Mouse (Mus musculus) kidney, adult 8-10 months (tissue): ENCODE results near the gene Paxbp1.

ENCODE experiments used
- DNase-seq, 2 experiments: peaks; one replicate each; pipeline ENCODE4 v3.0.0; 2022

Gene Paxbp1

DNA sequence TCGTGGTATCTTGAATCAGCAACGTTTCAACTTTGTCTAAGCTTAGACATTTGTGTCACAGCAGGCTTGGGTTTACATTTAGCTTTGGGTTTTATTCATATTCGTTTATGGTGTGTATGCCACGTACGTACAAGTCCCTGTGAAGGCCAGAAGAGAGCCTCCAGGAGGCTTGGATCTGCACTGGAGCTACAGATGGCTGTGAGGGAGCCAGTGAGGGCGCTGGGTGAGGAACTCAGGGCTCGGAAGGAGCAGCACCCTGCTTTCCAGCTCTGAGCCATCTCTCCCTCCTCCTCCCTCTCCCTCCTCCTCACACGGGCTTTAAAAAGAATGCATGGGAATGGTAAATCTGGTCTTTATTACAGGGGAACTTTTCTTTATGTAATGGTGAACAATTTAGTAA, 9.3 kb upstream of the Paxbp1 start:
- DNase-seq, result no peak

DNA sequence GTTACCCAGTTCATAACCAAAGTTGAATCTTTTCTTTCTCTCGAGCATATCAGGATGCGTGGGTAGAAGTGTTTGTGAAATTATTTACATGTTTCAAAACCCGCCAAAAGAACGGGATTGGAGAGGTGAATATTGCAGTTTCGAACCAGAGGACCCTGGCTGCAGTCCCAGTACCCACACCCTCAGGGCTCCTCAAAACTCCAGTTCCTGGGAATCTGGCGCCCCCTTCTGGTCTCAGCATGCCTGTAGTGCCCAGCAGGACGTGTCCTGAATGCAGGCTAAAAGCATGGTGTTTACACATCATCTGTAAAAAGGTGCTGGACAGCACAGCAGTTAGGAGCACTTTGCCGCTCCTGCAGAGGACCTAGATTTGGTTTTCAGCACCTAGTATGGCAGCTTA, 1.2 kb upstream of the Paxbp1 start:
- DNase-seq, result peak in 1 of 2 experiments; percentile 37

DNA sequence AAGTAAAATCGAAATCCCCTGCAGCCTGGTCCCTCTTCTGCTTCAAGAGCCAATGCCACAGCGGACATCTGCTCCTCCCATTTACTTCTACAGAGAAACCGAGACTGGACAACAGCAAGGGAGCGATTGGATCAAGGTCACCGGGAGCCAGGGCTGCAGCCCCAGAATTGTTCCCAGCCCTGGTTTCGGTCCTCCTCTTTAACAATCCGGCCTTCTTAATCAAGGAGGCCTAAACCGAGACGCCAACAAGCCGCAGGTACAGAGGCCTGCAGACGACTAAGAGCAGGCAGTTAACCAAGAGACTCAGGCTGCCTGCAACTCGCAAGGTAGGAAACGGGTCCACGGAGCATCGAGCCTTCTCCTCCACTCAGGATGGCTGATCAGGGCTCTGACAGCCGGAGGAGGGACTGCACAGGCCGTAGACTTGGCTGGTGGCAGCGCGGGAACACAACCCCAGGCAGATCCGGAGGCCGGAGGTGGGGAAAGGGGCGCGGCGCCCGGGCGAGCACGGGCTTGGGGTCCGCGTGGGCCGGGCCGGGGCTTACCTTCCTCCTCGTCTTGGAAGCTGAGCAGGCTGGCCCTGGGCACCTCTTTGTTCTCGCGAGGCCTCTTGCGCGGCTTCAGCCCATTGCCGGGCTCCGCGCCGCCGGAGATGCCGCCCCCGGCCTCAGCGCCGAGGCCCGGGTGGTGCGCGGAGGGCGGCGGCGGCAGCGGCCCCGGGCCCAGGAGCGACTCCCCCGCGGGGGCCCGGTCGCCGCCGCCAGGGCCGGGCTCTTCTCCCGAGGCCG, 688 bp downstream of the Paxbp1 start:
- DNase-seq, result peak; percentile 38 to 46

DNA sequence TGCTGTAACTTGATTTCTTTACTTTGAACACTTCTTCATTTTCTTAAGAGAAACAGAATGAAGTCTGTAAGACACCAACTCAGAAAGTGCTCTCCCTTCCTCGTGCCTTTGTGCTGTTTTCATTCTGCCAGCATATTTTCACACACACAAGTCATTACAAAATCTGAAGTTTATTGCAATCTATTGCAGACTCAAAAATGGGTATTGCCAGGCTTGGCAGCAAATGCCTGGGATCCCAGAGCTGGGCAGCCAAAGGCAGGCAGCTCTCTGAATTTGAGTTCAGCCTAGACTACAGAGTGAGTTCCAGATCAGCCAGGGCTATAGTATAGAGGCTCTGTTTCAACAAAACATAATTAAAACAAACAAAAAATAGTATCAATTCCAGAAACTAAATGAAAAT, 1.7 kb downstream of the Paxbp1 start:
- no peak for DNase-seq

DNA sequence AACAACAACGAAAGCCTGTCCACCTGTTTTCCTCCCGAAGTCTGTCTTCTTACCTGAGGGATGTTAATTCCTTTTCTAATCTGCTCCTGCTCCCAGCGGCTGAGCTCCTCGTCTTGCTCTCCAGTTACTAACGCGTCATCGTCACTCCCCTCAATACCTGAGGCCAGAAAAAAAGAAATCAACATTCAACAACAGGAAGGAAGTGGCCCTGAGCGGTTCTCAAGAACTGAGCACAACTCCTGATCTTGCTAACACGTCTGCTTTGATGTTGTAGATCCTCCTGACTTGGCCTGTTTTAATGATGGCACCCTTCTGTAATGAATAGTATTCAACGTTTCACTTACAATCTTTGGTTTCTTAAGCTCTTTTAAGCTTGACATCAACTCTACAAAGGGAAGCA, 8.5 kb downstream of the Paxbp1 start:
- DNase-seq, result no peak

DNA sequence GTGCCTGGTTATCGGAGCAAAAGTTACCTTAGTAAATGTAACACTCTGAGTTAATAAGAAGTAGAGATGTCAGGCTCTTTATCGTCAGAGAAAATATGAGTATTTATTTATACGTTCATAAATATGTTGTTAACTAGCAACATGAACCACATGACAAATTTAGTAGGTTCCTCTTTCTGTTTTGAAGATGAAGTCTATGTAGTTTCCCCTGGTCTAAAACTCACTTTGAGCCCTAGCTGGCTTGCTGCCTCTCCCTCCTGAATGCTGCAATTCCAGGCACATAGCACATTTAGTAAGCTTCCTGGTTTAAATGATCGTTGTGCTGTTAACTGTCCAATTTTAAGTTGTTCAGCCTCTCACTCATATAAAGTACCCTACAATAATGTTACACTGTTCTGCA, 13.6 kb downstream of the Paxbp1 start:
- DNase-seq, result no peak

DNA sequence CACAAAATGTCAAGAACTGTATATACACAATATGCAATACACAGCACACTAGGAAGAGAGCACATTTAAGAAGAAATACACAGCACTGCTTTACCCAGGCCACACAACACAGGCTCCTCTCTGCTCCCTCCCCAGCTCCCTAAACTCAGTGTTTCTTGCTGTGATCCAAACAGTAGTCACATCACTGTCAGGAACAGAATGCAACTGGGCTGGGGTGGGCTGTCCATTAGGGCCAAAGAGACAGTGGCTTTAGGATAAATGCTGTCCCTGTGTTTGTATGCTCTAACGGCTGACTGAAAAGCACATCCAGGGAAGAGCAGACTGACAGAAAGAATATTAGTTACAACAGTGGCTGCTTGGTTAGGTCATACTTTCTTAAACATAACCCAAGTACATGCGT, 14.4 kb downstream of the Paxbp1 start:
- no peak for DNase-seq

DNA sequence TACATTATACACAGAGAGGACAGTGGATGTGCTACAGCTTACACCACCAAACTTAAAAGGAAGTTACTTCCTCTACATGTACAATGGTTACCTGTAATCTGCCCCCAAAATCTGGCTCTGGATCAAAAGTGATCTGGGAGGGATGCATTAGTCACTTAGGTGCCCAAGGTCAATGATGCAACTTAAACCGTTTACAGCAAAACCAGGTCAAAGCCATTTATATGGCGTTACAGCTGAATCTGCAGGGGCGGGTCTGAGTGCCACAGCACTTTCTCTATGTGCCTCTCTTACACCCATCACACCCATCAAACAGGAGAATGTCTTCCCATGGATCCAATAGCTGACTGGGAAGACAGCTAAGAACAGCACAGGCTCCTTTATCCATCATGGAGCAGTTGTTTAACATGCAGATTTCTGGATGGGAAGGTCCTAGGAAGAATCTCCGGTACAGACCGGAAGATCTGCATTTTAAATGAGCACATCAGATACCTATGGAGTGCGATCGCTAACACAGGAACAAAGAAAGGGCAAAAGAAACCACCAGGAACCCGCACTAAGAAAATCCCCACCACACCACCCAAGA, 15.1 kb downstream of the Paxbp1 start:
- no peak for DNase-seq

DNA sequence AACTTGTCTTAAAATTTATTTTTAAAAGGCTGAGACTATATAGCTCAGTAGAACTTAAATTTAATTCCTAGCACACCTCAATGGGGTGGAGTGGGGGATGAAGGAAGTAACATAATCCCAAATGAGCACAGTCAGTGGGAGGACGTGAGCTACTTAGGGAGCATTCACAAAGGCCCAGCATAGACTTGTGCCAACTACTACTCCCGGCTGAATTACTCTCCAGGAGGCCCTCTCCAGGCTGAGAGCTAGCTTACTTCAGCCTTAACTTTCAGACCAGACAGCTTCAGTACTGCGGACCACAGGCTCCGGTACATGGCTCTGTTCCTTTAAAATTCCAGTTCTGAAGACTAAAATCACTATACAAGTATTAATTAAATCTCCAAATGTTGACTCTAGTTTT, 18.1 kb downstream of the Paxbp1 start:
- DNase-seq, result no peak

DNA sequence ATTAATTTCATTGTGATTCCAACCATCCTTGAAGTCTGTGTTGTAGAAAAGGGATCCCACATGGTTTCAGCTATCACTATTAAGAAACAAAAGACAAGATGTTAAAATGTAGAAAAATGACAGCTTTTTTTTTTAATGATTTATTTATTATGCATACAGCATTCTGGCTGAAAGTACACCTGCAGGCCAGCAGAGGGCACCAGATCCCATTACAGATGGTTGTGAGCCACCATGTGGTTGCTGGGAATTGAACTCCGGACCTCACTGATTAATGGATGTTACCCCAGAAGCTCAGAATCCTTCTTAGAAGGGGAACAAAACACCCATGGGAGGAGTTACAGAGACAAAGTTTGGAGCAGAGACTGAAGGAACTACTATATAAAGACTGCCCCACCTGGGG, 21.0 kb downstream of the Paxbp1 start:
- DNase-seq, result no peak

DNA sequence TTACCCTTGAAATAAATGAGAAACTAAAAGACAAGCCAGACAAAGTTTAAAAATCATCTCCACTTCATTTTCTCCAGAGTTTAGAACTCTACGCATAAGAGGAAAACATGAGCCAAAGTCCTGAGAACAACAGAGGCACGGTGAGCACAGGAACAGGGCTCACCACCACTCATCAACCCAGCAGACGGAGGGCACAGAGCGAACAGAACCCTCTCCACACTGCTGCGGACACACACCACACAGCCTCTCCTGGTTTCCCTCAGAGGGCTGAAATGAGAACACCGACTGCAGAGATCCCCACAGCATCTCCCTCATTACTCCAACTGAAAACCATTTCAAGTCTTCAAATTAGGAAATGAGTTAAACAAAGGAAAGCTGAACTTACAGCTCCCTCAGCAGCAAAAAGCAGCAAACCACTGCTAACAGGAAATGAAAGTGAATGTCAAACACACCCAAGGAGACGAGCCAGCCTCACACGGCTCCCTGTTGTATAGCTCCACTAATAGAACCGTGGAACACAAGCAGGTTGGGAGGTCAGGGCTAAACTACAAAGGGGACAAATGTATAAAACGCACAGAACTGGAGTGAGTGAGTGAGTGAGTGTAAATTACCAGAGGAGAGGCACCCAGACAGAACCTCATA, 23.4 kb downstream of the Paxbp1 start:
- no peak for DNase-seq

DNA sequence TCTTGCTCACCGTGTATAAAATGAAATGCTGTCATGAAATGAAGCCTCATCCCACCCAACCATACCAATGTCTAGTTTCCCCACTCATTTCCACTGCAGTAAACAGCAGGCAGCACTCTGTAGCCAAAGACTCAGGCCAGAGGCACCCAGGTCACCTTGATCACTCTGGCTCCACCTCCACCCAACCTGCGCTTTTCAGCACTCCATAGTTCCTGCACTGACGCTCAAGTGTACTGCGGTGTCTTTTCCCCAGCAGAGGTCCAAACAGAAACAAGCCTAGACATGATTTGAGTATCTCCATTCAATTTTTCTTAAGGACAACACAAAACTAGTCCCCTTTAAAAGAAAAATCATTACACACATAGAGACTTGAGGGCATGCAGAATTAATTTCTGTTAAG, 24.9 kb downstream of the Paxbp1 start:
- no peak for DNase-seq

DNA sequence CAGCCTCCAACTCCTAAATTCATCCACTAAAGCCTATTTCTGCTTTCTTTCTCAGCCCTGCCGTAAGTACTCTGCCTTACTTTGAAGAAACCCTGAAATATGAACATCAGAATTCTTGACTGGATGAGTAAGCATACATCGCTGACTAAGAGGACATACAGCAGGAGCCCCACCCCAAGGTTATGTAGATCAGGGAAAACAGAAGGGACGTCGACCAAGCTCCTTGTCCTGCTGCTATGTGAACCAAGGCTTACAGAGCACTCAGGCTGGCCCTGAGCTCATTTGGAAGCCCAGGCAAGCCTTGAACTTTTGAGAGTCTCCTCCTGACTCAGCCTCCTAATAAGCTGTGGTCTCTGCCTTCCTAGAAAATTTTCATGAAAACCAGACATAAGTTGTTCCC, 28.6 kb downstream of the Paxbp1 start:
- no peak for DNase-seq

DNA sequence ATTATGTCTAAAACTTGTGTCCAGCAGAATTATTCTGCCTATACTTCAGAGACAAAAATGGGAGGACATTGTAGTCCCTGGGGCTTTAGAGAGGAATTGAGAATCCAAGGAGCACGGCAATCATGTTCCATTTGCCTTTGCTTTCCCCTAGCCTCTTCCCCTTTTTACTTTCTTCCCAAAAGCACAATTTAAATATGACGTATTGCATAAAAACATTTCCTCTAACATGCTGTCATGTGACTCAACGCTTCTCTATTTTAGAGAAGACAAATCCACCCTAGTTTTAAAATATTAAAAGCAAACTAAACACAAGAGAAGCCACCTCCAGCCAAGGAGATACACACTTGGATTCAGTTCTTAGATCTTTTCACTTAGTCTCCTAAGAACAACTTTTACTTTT, 32.5 kb downstream of the Paxbp1 start:
- DNase-seq, result no peak

DNA sequence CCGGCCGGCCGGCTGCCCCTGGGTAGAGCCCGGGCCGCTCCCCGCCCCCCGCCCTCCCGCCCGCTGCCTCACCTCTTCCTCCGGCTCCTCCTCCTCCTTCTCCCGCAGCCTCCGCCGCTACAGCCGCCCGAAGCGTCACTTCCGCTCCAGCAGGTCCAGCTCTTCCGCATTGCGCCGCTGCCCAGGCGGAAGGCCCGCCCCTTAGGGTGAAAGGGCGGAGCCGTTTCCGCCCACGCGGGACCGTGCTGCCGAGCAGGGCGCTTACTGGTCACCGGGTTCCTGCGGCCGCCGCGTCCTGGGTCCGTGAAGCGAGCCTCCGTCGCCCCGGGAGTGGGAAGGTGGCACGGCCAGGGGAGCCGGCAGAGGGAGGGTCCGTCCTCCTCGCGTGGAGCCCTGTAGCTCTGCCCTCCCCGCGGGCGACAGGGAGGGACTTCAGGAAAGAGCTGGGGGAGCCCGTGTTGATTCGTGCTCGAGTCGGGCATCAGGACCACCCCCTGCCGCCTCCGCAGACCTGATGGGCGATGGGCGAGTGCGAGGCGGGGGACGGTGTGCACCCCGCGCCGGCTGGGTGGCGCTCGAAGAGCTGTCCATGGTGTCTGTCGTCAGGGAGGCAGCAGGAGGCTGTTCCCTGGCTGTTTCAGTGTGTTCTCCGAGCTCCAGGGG, 33.2 kb downstream of the Paxbp1 start, which contains the start of gene Synj1:
Synj1 (minus strand) TSS at position 288 of the 663 bp plus-strand sequence.
- peak; percentile 87 to 94 for DNase-seq

DNA sequence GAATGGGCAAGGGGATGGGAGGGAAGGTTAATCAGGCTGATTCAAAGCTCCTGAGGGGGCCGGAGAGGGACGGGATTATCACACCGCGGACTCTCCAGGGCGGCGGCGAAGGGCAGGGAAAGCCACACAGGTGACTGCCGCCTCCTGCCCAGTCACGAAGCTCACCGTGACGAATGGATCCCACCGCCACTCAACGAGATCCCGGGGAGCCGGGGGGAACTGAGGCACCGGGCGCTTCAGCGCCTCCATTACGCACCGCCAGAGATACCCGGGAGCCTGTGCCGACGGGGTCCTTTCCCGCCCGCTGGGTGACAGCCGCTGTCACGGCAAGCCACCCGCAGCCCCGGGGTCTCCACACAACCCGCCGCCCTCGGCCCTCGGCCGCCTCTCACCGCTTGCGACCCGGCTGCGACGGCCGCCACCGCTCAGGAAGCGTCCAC, 33.7 kb downstream of the Paxbp1 start:
- no peak for DNase-seq

DNA sequence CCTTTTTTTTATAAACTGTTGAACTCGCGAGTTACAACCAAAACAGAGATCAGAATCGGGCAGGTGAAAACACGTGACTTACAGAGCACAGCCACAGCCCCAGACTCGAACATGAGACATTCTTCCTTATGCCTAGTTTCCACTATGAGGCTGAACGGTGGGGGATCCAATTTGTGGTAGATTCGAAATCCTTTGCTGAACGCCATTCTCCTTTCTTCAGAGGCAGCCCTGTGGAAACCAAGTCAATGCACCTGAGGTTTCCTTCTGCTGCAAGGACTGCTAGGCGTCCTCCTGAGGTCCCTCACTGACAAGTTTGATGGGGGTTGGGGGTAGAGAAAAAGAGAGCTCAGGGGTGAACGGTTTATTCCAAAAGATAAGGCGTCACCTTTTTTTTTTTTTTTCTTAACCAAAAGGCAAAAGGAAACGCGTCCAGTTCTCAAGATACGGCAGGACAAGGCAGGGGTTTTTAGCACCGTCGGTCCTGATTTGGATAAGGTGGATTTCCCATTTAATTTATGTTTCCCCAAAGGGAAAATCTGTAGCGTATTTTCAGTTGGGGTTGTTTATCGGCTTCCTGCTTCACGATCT, 34.3 kb downstream of the Paxbp1 start:
- DNase-seq, result peak in 1 of 2 experiments; percentile 19

DNA sequence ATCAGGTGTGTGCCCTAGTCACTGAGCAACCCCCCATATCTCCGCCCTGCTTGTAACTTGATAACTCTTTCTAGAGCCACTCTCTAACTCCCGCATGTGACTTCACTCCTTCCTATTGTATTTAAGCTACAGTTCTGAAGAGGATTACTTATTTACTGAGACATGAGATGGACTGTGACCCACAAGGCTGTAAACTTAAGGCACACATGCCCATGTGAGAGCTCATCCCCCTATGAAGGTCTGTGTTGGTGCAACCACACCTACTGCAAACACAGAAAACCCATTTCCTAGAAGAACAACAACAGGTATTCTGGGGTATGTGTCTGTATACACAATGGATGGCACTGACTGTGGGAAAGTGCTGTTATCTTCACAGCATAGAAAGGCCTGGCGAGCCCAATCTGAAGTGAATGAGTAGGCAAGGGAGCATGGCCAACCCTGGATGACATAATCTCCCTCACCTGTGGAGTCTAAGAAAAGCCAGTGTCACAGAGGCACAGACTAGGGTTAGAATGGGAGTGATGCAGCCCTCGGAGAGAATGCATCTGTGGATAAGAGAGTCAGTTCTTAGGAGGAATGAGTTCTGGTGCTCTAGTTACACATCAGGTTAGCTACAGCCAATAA, 39.3 kb downstream of the Paxbp1 start:
- DNase-seq, result no peak

DNA sequence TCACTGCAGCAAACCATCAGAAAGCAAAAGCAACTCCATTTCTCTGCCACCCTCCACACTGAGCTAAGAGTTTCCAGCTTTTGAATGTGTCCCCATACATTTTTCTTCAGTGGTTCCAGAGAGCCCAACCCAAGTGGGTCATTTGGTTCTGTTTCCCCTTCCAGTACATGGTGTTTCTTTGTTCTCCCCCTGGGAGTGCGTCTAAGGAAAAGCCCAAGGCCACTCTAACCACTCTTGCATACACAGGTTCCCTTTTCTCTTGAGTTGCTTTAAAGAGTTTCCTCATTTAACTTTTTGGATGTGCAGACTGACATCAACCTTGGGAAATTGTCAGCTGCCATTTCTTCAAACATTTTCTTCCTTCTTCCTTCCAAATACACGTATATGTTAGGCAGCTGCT, 43.2 kb downstream of the Paxbp1 start:
- no peak for DNase-seq

DNA sequence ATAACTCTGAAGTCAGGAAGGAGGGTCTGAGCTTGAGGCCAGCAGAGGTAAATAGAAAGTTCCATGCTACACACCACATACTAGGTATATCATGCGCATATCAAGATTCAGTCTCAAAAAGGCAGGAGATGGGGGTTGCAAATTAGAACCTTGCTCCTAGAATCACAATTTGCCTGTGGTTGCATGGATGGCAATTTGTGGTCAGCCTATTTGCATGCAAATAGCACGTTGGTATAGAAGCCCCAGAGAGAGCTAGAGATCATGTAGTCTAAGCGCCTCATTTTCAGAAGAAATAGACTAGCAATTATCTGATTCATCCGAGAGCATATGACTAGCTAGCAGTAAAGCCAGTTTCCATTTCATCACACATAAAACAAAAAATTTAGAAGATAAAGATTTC, 44.5 kb downstream of the Paxbp1 start:
- no peak for DNase-seq

DNA sequence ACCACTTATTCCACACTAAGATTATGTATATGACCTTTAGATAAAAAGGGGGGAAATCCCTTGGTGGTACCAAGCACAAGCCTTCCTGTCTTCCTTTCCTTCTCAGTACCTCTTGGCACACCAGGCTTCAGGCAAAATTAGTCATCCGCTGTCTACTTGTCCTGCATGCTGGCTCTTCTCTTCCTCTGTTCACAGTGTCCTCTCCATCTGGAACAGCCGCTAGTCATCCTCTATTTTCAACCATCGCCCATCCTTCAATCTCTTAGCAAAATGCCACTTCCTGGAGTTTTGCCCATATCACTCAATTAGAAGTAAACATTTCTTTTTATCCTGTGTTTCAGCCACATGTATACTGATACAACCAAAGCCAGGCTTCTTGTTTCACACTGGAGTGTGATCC, 46.5 kb downstream of the Paxbp1 start:
- no peak for DNase-seq

DNA sequence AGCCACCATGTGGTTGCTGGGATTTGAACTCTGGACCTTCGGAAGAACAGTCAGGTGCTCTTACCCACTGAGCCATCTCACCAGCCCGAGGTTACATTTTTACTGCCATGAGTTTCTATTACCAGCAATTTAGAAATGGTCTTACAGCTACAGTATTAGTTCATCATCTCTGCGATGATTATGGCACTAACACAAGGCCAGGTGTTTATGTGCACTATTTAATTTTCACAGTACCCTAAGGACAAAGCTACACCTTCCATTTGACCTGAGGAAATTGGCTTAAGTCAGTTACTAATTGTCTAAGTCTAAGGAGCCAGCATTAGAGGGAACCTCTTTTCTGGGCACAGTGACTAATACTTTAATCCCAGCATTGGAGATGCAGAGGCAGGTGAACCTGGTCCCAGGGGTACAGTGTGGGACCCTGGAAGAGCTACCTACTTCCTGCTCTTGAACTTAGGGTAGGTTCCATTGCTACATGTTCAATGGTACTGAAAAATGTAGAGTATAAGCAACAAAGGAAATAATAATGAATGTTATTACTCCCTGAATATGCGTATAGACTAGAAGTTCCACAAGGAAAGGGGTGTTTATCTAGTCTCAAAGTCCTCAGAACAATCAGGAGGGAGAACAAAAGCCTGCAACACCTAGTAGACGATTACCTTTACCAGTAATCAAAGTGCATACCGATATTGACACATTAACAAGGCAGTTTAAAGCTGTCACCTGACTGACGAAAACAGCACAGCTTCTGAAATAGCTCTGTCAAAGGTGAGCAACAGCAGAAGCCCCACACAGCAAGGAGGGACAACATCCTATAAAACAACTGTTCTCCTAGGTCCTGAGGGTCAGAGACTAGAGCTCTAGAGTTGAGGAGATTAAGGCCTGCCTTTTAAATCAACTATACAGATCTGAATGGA, 47.8 kb downstream of the Paxbp1 start:
- no peak for DNase-seq
